Mouse (Mus musculus) left cerebral cortex, postnatal 36 days (tissue): ENCODE data around the gene Ppara. TPM values are rescaled to one million over a fixed set of nuclear protein-coding genes. Genes with fewer than 3 reads are reported as not detected.

Experiments used
- DNase-seq, 2 experiments: peaks; one replicate each; pipeline ENCODE4 v3.0.0; 2021 to 2022; ENCODE audit warnings: low spot score in 2 of 2, mixed read lengths in 1 of 2
- intact Hi-C: fragments of 180-260 bp; cut with DNase I; formaldehyde crosslinking; loops from one replicate; pipeline ENCODE4 v1.15.1; 2025
- total RNA-seq, 2 experiments: library from RNA; stranded (reverse); gene quantifications; 2 replicates each; pipeline ENCODE4 v1.2.3; 2021

Ppara gene
- 1 to 10 TPM; 4.6 to 4.9 TPM for total RNA-seq

DNA sequence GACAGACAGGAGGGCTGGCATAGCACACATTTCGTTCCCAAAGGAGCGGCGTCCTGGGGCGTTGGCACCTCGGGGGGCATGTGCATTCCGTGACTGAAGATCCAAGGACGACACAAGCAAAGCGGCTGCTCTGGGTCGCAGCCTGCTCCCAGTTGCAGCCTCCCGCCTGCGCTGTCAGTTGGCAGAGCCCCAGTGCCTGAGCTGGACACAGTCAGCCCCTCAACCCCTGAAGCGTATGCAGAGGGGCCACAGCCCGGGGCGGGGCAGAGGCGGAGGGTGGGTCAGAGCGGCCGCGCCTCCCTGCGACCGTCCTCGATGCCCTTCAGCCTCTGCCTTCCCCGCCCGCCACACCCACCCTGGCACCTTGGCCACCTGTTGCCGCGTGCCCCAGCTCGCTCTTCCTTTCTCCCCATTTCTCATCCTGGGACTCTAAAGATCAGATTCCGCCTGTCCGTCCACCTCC is at the start of gene Ppara:
Gene Ppara, plus strand, starts transcription at position 413 of the 463 bp plus-strand sequence.
- DNase-seq = no peak
- intact Hi-C loops = no loop called here

DNA sequence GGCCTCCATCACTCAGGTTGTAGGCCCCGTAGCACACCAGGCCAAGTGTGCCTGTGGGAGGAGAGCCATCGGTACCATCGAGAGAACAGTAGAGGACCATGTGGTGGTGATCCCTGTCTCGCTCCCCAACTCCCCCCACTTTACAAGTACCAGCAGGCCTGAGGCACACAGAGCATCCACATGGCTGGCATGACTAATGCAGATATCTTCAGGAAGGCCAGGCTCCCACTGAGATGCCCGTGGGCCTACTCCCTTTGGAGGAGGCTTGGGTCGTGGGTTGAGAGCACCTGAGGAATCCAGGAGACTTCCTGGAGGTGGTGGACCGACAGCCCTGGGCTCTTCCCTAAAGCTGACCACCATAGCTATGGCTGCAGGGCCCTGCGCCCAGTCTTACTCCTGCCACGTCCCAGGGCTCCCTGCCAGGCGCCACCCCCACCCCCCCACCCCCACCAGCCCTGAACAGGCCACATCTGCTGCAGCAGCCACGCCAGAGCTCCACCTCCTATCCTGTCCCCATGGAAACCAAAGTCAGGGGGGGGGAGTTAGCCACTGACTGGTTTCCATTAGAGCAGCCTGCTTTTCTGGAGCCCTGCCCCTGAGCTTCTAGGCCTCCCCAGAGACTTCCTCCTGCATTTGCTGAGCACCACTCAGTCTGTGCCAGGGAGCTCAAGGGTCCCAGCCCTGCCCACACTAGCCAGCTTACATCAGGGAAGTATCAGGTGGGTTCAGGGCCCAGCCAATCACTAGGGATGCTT is 48.0 kb upstream of the Ppara start:
- no peak for DNase-seq
- intact Hi-C loops = loop anchor here (2.0 kb wide), 1 partner anchor 22 kb away; no protein-coding TSS in a partner anchor

DNA sequence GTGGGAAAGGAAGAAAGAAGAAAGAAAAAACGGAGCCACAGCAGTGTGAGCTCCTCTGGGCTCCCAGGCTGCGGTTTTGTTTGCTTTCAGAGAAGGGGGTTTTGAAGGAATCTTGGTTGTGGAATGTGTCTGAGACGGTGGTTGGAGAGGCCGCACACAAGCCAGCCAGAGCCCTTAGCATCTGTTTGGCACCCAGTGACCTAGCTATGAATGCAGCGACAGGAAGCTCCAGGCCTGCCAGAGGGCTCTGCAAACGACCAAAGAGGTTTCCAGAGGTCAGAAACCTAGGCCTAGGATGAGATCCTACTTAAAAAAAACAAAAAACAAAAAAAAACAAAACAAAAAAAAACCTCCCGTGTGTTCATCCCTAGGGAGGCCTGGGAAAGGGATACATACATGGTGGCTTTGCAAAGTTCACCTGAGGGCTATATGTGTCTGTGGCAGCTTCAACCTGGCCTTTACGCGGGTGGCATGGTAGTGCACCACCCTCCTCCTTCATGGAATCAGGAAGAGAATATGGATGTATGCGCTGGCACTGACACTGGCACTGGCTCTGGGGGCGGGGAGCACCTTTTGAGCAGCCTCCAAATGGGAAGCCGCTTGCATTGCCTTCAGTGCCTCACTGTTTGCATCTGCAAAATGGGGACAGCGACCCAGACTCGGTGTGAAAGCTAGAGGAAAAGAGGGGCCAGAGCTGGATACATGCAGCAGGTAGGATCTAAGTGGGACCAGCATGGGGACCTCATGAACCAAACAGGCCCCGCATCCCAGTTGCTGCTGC is 47.0 kb upstream of the Ppara start:
- intact Hi-C loops = loop anchor here (2.0 kb wide), 1 partner anchor 21 kb away; no protein-coding TSS in a partner anchor
- no peak for DNase-seq

DNA sequence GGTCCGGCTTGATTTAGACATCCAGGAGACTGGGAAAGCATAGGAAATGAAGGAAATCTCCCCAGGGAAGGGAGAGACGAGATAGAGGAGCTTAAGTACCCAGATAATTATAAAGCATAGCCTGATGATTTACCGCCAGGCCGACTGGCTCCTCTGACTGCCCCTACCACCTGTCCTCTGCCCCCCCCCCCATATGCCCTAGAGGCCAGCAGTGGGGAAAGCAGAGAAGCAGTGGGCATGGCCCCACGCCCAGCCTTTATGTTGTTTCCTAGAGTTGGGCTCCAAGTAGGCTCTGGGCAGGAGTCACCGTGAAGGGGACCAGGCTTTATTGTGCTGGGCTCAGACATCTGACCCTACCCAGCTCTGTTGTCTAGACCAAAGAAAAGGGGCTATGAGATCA is 46.0 kb upstream of the Ppara start:
- intact Hi-C loops = no loop called here

DNA sequence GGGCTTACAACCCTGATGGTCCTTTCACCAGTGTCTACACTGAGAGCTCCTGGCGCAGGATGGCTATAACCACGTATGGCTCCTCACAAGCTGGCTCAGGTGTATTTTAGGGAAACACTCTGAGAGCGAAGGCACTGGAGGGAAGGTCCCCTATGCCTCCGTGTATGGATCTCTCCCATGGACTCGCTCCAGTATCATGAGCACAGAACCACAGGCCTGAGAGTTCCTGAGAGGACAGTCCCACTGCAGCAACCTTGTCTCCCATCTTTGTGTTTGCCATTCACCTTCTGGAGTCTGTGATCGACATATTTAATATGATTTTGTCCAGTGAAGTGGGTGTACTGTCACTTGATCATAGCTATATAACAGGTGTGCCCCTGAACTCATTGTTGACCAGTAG is 45.3 kb upstream of the Ppara start:
- no peak for DNase-seq
- intact Hi-C loops = no loop called here

More for the DNA sequence above, 46.0 kb upstream of the Ppara start:
- DNase-seq = no peak

DNA sequence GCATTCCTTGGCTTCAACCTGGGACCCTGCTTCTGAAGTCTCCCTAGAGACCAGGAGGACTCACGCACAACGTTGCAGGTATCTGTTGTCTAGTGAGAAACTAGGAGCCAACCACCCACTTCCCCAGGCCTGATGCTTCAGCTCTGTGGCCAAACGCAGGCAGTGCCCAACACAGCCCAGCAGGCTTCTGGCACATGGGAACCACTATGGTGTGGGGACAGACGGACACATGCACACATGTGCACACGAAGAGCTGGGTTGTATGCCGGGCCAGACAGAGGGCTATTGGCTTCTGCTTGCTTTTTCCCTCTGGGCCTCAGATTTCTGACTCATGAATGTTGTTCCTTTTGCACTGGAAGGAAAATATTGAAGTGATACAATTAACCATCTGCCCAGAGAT is 44.7 kb upstream of the Ppara start:
- intact Hi-C loops = no loop called here
- no peak for DNase-seq

DNA sequence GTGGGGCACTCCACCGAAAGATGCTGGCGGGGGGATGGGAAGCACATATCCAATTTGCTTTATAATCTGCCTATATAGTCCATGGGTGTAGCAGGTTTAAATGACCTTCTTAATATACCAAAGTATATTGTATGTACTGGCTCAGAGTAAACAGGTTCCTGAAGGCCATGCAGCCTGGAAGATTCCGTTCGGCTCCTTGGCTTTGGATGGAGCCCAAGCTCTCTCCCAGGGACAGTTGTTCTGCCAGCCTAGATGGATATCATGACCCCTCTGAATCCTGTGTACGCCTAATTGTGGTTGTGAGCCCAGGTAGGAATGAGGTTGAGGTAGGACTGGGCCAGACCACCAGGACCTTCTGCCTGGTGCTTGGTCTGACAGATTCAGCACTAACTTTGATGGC is 43.9 kb upstream of the Ppara start:
- no peak for DNase-seq
- intact Hi-C loops = no loop called here

DNA sequence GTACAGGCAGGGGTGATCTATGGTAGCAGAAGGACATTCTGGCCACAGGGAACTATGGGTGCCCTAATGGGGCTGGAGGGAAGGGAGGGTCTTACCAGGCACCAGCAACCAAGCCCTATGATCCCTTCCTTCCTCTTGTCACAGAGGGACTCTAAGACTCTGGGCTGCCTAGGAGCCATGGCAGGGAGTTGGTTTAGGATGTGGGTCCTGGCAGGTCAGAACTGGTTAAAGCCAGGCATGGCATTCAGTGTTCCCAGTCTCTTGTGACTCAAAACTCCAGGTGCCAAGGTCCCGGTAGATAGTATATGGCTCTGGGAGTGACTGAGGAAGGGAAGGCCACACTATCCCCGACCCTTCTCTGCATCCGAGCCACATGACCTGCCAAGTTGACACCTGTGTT is 41.7 kb upstream of the Ppara start:
- intact Hi-C loops = no loop called here
- DNase-seq = no peak

DNA sequence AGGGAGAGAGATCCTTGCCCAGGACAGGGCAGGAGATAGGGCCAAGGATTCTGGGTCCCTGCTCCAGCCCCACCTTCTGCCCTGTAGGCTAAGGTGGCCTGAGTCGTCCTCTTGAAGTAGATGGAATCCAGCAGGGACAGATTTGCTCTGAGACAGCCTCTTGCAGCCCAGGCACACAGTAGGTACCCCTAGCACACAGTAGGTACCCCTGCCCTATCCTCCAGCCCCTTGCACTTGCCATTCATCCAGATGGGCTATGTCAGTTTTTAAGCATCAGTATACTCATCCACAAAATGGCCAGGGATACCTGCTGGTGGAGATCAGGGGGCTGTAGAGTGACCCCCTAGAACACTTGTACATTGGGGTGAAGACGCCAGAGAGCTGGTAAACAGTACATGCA is 41.0 kb upstream of the Ppara start:
- no peak for DNase-seq
- intact Hi-C loops = no loop called here

DNA sequence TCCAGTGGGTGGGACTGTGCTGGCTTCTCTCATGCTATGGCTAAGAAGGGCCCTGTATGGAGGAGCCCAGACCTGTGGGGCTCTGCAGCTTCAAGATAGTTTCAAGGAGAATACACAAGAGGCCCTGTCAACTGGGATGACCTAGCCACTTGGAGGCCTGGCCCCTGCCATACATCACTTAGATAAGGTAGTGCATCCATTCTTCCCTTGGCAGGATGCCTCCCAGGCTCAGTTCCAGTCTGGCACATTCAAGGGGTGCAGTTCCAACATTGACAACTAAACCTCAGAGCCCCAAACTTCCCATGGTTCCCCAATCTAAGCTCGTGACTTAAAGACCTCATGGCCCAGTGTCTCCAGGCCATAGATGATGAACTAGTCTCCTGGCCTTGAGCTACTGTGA is 40.4 kb upstream of the Ppara start:
- intact Hi-C loops = no loop called here
- no peak for DNase-seq

DNA sequence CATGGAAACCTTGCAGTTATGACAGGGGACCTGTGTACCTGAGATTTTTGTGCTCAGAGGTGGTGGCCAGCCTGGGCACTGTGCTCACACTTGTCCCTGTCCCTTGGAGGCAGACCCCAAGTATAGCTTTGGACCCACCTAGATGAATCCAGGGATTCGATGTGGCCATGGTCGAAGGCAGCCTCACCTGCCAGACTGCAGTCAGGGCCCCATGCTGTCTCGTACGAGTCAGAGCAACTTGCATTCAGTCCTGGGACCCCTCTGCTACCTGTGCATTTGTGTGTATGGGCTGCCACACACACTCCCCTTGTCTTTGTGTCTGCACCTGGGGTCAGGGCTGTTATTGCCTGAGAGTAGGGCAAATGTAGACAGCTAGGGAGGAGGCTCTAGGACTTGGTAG is 39.5 kb upstream of the Ppara start:
- intact Hi-C loops = no loop called here
- no peak for DNase-seq

DNA sequence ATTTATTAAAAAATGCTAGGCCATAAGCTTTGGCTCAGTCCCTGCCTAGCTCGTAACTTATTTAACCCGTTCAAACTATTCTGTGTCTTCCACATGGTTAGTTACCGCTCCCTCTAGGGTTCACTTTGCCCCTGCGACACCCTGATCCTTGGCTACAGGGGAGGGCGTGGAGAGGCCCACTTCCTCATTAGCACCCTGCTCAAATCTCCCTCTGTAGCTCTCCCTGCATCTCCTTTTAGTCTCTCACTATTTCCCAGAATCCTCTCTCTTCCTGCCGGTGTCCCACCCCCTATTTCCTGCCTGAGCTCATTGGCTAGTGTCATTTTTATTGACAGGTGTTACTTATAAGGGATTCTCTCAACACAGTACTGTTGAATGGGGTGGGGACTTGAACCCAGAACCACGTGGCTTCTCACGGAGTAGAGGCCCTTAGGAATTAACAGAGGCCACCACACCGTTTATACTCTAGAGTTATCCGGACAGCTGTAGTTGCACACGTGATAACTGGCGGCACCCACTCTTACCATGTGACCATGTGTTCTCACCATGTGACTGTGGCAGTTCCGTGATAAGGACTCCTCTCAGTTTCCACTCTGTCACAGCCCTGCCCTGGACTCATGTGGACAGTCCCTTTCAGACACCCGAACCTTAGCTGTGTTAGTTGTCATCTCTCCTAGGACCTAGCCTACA is 36.3 kb upstream of the Ppara start:
- intact Hi-C loops = no loop called here

DNA sequence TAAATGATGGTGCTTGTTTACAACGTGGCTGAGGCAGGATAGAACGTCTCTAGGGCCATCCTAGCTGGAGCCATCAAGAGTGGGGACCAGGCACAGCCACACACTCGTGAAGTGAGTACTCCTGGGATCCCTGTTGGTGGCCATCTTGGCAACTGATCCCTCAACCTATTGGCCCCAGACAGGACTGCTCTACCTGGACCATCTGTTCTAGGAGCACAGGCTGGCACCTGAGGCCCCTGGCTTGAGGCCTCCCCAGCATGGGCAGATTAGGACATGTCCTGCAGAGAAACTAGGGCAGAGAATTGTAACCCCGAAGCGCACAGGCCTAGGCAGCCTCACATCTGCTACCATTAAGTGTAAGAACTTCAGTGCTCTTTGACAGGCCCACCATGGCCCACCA is 35.3 kb upstream of the Ppara start:
- intact Hi-C loops = no loop called here
- DNase-seq = no peak

More for the DNA sequence above, 36.3 kb upstream of the Ppara start:
- DNase-seq = no peak

DNA sequence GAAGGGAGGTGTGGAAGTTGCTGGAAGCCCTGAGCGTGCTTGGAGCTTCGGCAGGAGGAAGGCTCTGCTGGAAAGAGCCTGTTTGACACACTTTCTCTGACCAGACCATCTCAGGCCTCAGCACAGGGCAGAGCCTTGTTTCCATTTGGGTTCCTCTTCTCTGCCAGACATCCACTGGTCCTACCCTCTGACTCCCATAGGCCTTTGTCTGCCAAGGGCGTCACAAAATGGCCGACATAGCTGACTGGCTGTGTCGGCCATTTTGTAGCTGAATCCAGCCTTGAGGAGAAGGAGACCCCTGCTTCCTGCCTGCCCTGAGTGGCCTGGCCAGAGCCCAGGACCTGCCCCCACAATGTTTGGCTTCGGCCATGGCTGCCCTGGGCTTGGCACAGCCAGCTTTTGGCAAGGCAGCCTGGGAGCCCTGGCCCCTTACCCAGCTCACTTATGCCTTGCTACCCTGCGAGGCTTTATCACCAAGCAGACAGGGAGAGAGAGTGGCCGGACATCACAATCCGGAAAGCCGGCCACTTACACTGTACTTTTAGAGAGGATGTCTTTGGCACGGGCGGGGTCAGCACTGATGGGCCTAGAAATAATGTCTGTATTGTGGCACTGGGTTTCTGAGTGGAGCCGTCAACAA is 34.8 kb upstream of the Ppara start:
- intact Hi-C loops = no loop called here
- no peak for DNase-seq

DNA sequence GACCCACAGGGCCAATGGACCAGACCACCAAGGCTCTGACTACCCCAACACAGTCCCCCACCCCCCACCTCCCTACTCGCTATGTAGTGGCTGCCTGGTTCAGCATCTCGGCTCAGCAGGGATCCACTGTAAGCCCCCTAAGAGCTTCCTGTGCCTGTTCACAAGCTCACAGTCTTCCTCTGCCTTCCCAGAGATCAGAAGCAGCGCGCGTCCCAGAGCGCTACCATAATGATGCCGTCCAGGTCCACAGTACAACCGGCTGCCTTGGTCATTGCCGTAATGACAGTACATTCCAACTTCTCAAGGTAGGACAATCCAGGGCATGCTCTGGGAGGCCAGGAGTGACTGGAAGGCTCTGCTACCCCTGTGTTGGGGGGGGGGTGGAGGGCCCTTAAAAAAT is 34.1 kb upstream of the Ppara start:
- no peak for DNase-seq
- intact Hi-C loops = no loop called here

DNA sequence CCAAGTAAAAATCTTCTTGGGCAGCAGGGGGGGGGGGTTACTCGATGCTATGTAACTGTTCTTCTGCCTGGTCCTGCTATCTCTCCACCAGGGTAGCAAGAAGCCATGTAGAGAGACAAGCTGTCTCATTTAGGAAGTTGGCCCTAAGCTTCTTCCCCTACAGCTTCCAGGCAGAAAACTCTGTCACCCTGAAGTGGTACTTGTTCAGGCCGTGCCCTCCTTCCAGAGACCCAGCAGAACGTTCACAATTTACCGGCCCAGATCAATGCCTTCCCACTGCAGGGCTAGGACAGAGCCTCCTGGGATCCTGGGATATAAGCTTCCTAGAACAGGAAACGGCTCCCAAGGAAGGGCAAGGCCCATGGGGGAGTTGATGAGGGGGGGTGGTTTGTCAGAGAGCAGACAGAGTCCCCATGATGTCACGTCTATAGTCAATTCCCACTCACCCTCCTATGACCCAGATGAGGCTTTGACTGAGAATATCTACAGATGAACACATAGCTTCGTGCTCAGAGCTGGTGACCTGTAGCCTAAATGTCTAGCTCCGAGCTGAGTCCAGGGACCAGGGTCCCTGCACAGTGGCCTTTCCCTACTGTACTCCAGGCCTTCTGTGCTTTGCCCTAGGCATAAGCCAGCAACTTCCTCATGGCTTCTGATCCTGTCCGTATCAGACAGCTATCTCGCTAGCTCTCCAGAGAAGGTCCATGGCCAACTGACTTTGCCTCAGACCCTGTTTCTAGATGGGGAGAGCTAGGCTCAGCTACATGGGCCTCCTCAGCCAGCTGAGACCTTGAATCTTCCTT is 33.5 kb upstream of the Ppara start:
- no peak for DNase-seq
- intact Hi-C loops = no loop called here

DNA sequence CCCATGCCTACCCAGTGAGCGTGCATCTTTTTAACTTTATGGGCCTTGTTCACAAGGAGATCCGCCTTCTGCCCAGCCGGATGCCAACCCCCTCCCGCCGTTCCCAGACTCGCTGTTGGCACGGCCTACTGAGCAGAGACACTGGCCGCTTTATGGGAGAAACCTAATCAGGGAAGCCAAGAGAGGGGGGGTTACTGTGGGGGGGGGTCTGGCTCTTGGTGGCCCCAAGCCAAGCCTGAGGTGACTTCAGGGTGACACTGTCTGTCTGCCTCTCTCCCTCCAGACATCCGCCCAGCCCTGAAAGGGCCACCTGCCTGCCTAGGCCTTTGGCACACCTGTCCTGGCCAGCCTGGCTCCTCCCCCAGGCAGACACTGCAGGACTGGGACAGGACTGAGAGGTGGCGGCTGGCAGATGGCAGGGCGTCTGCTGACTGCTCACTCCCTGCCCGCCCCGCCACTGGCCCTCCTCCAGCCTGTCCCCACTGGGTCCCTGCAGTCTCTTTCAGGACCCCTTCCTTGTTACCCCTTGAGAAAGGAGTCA is 32.3 kb upstream of the Ppara start:
- DNase-seq = no peak
- intact Hi-C loops = no loop called here

DNA sequence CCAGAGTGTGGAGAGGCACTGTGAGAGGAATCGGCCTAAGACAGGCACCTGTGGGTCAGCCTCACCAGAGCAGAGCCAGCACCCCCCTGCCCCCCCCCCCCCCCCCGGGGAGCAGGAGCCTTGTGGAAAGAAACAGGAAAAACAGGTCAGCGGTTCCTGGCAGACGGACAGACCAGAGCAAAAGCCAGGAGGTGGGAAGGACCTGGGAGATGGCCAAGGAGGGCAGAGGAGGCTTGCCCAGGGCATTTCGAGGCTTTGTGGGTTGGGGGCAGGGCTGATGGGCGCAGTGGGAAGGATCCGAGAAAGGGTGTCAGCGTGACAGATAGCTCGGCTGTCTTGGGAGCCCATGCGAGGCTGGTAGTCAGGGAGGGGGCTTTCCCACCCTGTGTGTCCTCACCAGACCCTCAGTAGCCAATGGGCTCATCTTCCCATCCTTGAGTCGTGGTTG is 31.6 kb upstream of the Ppara start:
- DNase-seq = no peak
- intact Hi-C loops = no loop called here

DNA sequence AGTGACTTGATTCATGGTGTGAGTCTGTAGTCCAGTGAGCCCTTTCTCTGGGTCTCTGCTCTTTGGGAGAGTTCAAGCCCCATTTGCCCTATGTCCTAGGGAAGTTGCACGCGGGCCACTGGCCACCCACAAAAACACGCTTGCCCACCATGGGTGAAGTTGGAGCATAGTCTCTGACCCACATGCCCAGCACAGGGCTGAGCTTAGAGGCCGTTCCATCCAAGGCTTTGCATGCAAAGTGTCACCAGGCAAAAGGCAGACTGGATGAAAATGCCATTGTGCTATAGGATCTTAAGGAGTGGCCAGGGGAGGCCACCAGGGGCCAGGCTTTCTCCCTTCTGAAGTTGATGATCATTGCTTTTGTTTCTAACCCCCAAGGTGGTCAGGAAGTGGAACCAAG is 30.9 kb upstream of the Ppara start:
- intact Hi-C loops = no loop called here
- no peak for DNase-seq
